Mouse (Mus musculus) cerebellum, adult 11 months (tissue): ENCODE results near the gene Hist1h1e.
A peak's percentile ranks its signal among the peaks of the same experiment; 100 is the strongest.
"Not testable (repeated sequence)": the region's sequence is repeated elsewhere in the genome, so short reads cannot be mapped to it uniquely, and the experiment has no call there.

Source experiments
- DNase-seq: peaks from one replicate; pipeline ENCODE4 v3.0.0; 2022

Hist1h1e gene

DNA sequence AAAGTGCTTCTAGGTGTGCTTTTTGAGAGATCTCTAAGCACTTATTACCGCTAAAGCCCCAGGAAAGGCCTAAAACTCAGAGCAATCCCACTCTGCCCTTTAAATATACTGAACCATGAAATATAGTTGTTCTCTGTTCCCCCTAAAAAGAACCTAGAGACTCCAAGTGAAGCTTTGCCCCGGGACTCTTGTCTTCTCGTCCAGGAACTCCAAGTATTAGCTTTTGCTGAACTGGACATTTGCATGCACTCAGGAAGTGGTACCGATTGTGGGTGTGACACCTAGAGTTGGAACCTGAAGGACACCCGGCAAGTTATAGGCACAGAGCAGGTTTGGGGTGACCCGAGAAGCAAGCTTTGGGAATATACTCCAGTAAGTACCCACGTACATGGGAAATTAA, 31.2 kb downstream of the Hist1h1e start:
- DNase-seq, result no peak

DNA sequence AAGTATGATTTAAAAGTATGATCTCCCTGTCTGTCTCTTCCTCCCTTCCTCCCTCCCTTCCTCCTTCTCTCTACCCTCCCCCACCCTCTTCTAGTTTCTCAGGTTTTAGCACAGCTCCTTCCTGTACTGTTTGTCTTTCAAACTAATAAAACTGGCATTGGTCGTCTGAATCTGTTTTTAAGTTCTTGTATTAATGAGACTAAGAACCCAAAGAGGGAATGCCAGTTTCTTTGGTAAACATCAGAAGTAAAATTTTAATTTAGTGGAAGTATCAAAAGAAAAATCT, 35.5 kb downstream of the Hist1h1e start:
- no peak for DNase-seq

DNA sequence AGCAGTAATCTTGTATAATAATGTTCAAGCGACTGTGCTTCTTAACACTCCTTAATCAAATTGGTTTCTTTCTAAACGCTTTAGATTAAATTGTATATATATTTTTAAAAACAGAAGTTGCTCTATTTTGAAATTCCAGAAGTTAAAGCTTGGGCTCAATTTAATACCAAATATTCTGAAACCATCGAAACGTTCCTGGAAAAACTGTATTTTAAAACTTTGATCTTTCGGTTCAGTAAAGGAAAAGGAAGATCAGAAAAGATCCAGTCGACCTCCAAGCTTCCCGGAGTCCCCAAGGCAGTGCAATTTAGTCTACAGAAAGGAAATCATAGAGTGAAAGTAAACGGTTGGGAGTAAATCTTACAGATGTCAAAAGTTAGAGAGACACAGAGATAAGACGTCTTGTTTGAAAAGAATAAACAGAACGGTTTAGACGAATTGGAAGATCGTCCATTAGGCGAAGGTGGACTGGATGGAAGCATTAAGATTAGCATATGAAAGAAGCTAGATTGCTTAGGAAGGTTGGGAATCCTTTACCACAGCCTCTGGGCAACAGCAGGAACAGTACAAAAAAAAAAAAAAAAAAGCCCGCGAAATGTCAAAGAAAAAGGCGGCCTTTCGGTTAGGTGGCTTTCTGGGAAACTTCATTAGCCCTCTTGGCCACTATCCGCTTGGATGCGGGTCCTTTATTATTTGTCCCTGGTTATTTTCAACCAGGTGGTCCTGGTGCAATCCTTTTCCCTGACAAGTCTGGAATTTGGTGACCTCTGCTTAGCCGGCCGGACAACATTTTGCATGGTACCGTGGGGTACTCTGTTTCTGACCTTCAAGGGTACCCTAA, 36.0 kb downstream of the Hist1h1e start:
- no peak for DNase-seq

DNA sequence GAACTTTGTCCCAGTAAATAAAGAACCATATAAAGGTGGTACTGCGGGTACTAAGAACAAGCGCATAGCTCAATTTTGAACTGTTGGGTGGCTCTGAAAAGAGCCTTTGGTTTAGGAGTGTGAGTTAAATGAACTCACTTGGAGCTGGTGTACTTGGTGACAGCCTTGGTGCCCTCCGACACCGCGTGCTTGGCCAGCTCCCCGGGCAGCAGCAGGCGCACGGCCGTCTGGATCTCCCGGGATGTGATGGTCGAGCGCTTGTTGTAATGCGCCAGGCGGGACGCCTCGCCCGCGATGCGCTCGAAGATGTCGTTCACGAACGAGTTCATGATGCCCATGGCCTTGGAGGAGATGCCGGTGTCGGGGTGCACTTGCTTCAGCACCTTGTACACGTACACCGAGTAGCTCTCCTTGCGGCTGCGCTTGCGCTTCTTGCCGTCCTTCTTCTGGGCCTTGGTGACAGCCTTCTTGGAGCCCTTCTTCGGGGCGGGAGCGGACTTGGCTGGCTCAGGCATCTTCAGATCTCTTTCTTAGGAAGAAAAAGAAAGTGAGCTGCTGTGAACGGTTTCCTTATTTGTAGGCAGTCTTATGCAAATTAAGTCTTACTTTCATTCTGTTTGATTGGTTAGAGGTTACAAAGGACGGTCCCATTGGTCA, 36.8 kb downstream of the Hist1h1e start:
- peak; percentile 46 for DNase-seq

DNA sequence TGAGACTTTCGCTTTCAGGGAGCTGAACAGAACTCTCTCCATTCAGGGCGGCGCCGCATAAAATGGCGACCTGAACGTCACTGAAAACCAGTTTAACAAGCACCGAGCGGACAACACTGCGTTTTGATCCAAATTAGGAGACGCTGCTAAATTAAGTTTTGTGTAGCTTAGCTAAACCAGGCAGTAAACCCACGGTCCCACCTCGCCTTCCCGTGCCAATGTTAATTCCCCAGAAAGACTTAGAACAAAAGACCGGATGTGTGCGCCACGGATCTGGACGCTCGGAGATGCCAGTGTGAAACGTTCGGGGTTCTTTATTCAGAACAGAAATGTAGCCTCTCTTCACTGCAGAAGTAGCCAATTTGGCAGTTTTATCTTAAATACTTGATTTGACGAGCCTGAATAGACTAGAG, 37.3 kb downstream of the Hist1h1e start:
- DNase-seq, result no peak

DNA sequence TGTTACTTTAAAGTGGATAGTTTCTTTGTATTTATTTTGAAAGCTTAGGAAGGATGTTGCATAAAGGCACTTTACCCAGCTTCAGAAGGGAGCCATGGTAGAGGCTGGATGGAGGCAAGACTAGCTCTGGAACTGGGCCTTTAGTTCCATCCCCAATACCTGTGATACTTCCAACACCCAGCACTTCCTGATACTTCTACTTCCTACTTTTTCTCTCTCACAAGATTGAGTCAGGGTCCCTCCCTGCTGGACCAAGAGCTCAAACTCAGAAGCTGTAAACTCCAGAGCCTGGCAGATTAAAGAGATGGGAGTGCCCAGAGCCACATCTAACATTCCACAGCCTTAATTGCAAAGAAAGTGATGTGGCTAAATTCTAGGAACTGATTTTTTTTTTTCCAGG, 38.0 kb downstream of the Hist1h1e start:
- DNase-seq, result no peak

DNA sequence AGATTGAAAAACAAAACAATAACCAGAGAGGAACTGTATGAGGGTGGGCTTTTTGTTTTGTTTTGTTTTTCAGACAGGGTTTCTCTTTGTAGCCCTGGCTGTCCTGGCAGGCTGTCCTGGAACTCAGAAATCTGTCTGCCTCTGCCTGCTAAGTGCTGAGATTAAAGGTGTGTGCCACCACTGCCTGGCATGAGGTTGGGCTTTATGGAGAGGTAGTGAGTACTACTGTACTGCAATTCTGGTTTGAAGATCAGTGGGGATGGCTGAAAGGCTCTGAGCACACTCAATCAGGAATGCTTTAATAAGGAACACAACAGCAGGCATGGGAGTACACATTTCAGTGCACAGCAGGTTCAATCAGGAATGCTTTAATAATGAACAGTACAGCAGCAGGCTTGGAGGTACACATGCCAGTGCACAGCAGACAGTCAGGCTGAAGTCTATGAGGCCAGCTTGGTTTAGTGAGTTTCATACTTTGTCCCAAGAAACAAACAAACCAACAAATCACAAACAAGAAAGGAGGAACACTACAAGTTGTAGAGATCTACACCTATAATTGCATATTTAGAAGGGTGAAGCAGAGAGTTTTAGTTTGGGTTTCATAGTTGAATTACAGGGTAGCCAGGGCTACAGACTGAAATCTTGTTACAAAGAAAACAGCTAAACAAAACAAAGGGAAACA, 38.8 kb downstream of the Hist1h1e start:
- DNase-seq, result no peak

DNA sequence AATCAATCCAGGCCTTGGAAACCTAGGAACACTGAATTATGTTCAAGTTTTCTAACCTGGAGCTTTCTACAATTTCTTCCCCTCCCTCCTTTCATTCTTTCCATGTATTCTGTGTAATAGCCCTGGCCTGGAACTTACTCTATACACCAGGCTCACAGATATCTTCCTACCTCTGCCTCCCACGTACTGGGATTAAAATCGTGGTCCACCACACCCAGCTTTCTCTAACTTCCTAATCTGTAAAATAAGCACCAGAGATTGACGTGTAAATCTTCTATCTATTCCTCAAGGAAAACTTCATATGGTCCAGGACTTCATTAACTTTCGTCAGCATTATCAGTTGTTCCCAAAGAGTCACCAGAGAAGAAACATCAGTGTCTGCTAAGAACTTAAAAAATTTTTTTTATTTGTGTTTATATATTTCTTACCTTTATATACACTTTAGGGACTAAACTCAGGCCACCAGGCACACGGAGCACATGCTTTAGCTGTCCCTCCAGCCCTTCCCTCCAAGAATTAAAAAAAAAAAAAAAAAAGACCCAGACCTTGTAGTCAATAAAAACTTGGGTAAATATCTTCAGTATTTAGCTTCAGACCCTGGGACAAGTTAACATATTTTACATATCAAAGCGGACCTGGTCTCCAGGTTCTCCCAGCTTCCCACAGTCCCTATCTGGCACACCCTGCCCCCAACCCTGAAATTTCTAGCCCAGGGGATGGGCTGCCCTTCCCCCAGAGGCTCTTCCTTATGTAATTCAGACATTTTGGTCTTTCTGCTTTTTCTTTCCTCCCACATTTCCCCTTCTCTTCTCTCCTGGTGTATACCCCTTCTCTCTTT, 39.9 kb downstream of the Hist1h1e start:
- DNase-seq, result no peak

DNA sequence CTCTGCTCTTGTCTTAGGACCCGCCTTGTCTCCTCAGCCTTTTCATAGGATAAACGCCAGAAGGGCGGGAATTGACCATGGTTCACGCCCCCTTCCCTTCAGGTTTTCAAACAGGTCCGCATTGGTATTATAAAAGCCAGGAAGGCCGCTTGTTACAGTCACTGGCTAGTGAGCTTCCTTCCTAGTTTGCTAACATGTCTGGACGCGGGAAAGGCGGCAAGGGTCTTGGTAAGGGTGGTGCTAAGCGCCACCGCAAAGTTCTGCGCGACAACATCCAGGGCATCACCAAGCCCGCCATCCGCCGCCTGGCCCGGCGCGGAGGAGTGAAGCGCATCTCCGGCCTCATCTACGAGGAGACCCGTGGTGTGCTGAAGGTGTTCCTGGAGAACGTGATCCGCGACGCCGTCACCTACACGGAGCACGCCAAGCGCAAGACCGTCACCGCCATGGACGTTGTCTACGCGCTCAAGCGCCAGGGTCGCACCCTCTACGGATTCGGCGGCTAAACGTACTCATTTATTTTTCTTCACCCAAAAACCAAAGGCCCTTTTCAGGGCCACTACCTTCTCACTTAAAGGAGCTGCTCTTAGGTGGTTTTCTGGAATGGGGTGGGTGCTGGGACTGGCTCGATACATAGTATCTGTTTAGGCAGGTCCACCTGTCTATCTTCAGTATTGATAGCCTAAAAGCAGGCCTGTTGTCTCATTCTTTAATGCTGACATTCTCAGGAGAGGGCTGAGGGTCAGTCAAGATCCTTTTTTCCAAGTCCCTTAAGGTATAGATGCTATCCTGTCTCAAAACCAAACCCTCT, 40.7 kb downstream of the Hist1h1e start, which contains the start of gene Hist1h4d:
TSS of gene Hist1h4d (plus strand) at position 191 of the 811 bp plus-strand sequence.
- DNase-seq, result peak; percentile 94

DNA sequence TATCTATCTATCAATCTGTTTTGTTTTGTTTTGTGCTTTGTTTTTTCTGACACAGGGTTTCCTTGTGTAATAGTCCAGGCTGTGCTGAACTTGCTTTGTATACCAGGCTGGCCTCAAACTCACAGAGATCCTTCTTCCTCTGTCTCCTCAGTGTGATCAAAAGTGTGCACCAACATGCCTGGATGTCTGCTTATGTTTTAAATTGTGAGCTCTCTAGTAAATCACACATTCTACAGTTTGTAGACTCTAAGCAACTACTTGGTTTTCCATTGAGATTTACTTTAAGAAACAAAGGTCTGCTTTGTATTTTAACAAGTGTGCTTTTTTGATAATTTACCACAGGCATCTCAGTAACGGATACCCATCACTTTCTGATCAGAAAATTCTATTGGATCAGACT, 44.5 kb downstream of the Hist1h1e start:
- DNase-seq, result no peak

DNA sequence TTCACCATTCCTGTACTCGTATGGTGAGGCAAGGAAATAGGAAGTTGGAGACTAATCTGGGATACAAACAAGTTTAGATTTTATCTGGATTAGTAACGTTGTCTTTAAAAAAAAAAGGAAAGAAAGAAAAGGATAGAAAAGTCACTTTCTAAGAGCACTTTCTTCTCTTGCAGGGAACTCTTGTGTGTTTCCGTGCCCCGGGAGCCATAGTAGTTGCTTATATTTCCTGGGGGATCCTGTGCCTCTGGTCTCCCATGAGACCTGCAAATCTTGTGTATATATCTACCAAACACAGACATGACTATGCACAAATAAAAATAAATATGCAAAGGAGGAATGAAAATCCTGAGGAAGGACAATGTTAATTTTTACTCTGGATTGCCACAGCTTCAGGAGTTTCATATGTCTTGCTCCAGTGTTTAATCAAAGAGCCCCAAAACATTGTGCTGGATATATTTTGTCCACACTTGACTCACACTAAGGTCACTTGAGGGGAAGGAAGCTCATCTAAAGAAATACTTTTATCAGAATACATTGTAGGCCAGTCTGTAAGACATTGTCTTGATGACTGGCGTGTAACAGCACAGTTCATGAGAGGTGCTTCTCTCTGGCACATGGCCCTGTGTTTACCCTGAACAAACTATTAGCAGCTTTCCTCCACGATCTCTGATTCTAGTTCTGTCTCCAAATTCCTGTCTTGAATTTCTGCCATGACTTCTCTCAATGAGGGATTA, 45.3 kb downstream of the Hist1h1e start:
- no peak for DNase-seq

DNA sequence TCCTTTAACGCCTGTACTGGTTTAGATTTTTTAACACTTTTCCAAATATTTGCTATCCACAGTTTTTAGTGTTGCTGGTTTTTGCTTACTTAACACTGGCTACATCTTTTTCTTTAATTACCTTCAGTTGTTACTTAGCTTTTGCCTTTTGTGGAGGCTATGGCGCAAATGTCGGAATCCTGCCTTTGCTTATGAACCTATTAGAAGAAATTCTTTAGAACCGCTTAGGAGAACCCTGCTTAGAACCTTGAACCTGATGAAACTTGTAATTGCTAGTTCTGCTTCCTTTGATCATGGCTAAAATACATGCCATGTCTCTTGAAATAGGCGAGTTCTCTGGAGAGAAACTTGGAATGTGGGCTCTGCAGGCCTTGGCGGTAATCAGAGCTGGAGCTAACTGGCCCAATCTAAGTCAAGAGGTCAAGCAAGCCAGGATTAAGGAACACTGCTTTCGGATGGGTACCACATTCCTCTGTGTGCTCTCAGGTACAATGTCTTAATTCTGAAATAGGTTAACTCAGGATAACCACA, 45.9 kb downstream of the Hist1h1e start:
- DNase-seq, result no peak

DNA sequence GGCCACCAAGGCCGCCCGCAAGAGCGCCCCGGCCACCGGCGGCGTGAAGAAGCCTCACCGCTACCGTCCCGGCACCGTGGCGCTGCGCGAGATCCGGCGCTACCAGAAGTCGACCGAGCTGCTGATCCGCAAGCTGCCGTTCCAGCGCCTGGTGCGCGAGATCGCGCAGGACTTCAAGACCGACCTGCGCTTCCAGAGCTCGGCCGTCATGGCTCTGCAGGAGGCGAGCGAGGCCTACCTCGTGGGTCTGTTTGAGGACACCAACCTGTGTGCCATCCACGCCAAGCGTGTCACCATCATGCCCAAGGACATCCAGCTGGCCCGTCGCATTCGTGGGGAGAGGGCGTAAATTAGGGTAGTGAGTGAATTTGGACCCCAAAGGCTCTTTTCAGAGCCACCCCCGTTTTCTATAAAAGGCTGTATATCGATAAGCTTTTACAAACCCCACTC, 46.5 kb downstream of the Hist1h1e start:
- not testable (repeated sequence) for DNase-seq

DNA sequence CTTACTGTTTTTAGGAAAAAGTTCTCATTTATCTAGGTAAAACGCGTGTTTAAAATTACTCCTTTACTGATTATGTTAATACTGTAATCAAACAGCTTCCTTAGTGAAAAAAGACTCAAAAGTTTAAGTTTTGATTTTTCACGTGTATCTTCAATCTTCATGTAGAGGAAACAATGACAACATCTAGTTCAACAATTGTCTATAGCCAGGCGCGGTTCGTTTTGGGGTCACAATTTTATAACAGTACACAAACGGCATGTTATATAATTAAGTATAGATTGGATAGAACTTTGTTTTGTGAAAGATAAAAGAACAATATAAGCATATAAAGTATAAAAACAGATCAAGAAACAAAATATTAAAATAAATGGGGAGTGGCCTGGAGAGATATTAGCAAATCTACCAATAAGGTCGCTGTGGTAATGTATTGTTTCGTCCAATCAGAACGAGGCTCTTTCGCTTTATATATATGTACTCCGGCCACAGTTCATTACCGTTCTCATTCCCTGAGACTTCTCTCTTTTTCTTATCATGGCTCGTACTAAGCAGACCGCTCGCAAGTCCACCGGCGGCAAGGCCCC, 47.0 kb downstream of the Hist1h1e start, which contains the start of gene Hist1h3d:
TSS of gene Hist1h3d (plus strand) at position 493 of the 581 bp plus-strand sequence.
- no peak for DNase-seq

DNA sequence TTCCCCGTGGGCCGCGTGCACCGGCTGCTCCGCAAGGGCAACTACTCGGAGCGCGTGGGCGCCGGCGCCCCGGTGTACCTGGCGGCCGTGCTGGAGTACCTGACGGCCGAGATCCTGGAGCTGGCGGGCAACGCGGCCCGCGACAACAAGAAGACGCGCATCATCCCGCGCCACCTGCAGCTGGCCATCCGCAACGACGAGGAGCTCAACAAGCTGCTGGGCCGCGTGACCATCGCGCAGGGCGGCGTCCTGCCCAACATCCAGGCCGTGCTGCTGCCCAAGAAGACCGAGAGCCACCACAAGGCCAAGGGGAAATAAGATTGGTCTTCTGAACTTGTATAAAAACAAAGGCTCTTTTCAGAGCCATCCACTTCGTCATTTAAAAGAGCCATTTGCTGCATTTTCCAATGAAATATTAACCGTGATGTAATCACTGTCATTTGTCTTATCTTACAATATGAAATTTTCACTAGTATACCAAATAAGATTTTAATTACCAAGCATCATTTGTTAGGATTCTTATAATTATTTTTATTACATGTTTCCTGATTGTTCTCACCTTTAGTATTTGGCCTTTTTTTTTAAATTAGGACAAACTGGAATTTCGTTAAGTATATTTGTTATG, 47.7 kb downstream of the Hist1h1e start:
- not testable (repeated sequence) for DNase-seq

DNA sequence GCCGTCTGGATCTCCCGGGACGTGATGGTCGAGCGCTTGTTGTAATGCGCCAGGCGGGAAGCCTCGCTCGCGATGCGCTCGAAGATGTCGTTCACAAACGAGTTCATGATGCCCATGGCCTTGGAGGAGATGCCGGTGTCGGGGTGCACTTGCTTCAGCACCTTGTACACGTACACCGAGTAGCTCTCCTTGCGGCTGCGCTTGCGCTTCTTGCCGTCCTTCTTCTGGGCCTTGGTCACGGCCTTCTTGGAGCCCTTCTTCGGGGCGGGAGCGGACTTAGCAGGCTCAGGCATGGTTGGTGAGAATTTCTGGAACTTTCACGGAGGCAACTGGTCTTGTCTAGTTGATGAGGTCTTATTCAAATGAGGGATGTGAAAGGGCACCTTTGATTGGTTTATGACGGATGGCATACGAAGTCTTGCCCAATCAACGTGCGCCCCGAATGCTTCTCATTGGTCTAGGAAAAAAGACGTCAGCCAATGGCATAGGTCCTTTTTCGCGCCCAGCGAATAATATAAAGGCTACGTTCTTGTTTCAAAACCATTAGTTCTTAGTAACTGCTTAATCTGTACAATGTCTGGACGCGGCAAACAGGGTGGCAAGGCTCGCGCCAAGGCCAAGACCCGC, 48.3 kb downstream of the Hist1h1e start, which contains the start of the genes Hist1h2bf and Hist1h2ad:
TSS of gene Hist1h2bf (minus strand) at position 299 of the 627 bp plus-strand sequence.
TSS of gene Hist1h2ad (plus strand) at position 484 of the 627 bp plus-strand sequence.
- DNase-seq, result peak; percentile 63

DNA sequence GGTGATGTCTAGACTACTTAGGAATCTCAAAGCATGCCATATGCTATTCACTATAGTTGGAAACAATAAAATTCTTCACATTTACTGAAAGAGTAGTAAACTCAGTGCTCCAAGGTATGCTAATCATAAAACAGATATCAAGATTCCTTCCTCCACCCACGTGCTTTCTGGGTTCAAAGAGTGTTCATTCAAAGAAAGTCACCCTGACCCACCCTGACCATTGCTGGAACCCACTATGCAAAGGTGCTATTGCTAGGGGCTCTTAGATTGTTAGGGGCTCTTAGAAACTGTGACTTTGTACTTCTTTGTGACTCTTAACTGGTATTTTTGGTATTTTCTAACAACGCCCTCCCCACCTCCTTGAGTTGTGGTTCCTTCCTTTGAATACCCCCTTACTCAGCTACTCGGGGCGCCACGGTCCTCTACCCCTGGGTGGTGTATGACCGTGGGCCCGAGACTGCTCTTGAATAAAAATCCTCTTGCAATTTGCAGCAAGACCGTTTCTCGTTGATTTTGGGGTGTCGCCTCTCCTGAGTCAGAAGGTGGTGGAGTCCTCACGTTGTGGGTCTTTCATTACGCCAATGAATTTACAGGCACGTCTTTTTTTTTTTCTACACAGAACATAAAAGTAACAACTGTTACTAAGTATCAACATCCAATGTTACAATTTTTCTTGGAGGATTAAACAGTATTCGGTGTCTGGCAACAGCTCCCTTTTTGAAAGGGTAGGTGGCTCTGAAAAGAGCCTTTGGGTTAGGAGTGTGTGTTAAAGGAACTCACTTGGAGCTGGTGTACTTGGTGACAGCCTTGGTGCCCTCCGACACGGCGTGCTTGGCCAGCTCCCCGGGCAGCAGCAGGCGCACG, 49.1 kb downstream of the Hist1h1e start:
- DNase-seq, result not testable (repeated sequence)
